Mouse (Mus musculus) liver, adult 2 months (tissue): ENCODE results near the gene Gm37240.

Experiments used
- CTCF ChIP-seq: fragments of 200-500 bp; IDR thresholded peaks from 2 replicates; pipeline ENCODE4 v1.5.1; 2011; ENCODE audit warnings: low read depth, low read length, control low read depth
- POLR2A ChIP-seq: fragments of 200-500 bp; IDR thresholded peaks from 2 replicates; pipeline ENCODE4 v1.6.1; 2011; ENCODE audit warnings: low read length, control low read depth; ENCODE audit not compliant: insufficient read depth; ENCODE audit errors: extremely low read depth

DNA sequence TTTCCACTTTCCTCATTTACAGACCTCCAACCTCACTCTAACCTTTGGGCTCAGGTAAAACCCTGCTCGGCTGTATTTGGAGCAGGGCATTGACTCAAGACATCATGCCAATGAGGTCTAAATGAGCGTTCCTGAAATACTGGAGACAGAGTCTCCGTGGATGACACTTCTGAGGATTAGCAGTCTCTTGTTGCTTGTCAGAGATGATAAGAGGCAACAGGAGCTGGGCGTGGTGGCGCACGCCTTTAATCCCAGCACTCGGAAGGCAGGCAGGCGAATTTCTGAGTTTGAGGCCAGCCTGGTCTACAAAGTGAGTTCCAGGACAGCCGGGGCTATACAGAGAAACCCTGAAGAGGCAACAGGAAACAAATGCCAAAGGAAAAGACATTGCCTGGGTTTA lies 1083.3 kb downstream of the Gm37240 start:
- TF ChIP-seq CTCF (no peak), POLR2A (no peak)
